Mouse (Mus musculus) frontal cortex, postnatal 36 days (tissue): ENCODE data around the gene Ergic1.
A peak's percentile ranks its signal among the peaks of the same experiment; 100 is the strongest.

Source experiments
- DNase-seq, 2 experiments: peaks; one replicate each; pipeline ENCODE4 v3.0.0; 2022; ENCODE audit warnings: low spot score in 2 of 2

Ergic1 gene

DNA sequence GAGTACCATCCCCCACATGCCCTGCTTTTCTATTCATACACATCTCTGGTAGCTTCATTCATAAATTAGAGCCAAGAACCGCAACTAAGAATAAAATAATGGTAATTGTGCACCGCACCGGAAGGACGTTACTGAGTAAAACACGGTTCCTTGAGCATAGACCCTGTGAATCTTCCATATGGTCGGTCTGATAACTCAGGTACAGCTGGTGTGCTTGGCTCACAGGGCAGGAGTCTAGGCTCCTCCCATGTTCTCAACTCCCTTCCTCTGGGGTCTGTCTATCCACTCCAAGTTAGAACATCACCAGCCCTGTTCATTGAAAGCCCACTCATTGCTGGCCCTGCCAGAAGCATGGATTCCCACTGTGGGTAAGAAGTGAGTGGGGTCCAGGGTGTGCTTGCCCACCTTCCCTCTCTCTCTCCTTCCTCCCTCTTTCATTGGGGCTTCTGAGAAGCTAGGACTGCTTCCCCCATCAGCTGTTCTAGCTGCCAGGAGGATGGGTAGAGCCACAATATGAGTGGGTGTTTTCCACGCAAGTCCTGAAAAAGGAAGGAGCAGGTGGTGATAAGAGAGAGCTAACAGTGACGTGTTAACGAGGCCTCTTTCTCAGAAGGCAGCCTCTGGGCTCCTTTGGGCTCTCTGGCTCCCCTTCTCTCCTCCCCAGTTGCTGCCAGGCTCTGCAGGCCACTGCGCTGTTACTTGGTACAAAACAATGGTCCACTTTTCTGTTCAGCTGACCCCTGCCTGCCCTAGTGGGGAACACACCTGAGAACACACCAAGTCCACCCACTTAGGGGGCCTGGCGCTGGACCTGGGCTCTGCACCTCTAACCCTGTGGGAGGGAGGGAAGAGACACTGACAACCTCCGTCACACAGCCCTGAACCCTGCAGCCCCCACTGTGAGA is 14.7 kb downstream of the Ergic1 start:
- peak in 1 of 2 experiments; percentile 72 for DNase-seq

DNA sequence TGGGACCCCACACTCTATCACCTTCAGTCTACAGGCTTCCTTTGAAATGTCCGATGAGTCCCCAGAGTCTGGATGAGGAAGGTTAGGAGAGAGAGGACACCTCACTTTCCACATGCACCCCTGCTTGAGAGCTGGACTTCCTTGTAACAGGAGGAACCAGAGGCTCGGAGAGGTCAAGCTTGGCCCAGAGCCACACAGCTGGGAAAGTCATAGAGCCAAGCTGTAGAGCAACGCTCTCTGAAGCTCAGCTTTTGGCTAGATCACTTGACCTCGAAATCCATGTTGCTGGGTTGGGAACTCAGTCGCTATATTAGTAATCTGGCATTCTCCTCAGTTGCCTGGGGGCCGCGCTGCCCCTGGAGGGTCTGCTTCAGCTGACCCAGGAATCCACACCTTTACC is 15.5 kb downstream of the Ergic1 start:
- DNase-seq: no peak

DNA sequence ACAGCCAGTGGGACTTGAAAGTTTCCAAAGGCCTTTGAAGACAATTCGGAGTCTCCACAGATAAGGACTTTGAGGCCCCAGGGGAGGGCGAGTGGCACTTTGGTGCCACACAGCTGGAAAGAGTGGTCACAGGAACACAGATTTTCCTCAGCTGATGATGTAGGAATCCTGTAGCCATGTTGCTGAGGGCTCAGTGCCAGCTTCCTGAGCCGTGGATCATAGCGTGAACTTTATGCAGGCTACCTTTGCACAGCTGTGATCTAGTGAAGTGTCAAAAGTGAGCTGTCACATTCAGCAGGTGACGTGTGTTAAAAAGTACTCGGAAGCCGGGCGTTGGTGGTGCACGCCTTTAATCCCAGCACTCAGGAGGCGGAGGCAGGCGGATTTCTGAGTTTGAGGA is 16.0 kb downstream of the Ergic1 start:
- DNase-seq: no peak

DNA sequence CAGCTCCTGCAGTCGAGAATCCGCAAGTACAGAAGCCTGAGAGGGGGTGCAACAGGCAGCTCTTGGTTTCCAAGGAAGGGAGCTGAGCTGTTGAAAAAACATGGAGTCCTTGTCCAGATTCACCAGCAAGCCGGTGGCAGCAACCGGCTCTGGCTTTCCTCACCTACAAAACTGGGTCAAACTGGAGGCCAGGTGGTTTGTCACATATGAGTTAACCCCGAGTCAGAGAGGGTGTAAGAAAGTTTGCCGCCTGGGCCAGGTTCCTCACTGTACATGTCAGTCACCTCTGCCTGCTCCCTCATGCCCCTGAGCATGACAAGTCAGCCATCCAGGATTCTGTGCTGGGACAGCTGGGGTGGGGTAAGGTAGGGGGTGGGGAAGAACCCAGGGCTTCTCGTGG is 16.9 kb downstream of the Ergic1 start:
- DNase-seq: no peak

DNA sequence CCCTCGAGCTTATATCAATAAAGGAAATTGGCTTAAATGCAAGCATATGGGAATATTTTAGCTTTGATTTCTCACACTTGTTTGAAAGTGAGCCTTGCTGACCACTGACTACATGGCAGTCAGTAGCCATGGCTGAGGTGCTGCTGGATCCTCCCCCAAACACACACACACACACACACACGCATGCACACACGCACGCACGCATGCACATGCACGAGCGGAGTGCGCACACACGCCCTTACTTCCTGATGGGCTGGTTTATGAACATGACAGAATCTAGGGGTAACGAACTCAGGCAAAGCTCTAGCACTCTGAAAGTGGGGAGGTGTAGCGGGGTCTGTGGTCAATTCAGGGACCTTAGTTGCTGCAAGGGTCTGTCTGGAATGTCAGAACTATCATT is 17.5 kb downstream of the Ergic1 start:
- DNase-seq: no peak

DNA sequence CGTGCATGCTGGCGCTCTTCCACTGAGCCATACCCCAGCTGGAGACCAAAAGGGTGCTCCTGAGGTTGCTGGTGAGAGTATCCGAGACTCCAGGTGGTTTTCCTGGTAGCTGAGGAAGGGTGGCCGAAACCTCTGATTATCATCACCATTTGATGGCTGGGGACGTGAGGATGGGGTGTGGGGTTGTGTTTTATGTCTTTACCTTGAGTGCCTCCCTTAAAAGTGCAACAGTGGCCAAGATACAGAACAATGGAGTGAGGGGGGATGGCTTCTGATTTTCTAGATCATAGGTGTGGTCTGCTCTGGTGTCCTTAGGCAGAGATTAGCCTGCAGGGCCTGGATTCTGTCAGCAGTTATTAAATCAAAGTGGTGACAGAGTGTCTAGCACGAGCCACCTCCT is 18.1 kb downstream of the Ergic1 start:
- no peak for DNase-seq

DNA sequence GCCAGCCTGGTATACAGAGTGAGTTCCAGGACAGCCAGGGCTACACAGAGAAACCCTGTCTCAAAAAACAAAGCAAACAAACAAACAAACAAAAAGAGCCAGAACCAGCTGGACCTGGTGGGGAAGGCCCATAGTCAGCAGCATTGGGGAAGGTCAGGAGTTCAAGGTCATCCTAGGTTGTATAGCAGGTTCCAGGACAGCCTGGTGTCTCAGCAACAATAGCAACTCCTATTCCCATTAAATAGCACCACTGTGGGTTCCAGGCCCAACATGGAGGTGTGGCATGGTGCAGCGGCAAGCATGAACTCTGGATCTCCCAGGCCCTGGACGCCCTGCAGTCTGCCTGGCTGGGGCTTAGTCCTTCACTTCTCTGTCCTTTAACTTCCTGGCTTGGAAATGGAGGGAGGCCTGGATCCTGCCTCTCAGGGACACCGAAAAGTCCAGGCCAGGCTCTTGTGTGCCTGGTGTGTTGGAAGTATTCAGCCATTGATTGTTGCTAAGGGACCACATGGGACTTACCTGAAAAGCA is 19.6 kb downstream of the Ergic1 start:
- DNase-seq: no peak

DNA sequence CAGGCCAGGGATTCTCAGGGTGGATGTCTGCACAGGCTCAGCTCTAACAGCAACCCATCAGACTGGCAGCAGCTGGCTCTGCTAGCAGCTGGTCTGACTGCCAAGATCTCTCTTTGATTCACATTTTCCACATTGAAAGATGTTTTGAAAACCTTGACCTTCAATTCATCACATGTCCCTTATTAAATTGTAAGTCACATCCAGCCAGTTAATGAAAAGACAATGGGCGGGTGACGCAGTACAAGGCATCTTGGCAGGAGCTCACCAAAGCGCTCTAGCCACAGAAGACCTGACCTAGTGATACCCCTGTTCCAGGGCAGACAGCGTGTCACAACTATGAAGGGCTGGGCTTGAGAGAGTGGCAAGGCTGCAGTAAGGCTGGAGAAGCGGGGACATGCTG is 21.0 kb downstream of the Ergic1 start:
- DNase-seq: no peak

DNA sequence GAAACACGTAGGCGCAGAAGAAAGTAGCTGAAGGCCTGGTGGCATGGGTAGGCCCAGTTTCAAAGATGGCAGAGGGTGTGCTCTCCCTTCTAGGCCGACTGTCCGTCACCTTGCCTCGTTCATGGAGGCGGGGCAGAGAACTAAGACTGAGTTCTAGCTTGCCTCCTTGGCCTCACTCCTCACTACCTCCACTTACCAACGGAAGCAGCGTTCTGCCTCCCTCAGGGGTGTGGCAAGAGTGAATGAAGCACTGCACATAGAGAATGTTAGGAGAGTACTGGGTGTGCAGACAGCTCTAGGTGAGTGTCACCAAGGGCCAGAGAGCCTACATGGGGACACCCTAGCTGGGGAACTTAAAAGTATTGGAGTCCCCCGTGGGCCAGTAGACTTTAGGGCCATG is 21.8 kb downstream of the Ergic1 start:
- DNase-seq: no peak

DNA sequence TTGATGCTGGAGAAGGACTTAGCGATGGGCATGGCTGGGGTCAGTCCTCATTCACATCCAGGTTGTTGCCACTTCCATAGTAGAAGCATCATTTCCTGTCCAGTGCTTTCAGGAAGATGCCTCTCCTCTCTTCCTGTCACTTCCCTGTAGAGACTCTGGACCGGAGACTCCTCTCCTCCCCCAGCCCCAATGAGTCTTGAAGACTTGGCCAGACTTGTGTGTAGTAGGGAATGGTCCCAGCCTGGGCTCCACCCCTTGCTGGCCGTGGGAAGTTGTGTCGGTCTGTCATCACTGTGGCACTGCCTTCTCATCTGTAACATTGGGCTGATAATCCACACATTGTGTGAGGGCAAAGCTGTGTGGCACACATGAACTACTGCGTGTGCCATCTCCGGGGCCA is 22.3 kb downstream of the Ergic1 start:
- DNase-seq: no peak

DNA sequence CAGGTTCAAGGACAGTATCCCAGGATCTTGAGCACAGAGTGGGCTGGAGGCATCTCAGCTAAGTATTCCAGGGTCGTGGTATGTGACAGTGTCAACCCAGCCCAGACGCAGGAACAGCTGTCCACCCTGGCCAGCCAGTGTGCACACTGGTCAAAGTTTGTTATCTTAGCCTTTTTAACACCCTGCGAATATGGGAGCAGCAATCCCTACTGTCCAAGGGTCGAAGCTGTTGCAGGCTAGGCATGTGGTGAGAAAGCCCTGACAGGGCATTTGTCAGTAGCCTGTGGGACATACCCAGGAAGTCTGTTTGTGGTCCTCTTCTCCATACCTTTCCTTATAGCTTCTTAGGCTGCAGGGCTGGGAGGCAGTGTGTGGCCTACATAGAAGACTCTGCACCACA is 22.8 kb downstream of the Ergic1 start:
- DNase-seq: no peak

DNA sequence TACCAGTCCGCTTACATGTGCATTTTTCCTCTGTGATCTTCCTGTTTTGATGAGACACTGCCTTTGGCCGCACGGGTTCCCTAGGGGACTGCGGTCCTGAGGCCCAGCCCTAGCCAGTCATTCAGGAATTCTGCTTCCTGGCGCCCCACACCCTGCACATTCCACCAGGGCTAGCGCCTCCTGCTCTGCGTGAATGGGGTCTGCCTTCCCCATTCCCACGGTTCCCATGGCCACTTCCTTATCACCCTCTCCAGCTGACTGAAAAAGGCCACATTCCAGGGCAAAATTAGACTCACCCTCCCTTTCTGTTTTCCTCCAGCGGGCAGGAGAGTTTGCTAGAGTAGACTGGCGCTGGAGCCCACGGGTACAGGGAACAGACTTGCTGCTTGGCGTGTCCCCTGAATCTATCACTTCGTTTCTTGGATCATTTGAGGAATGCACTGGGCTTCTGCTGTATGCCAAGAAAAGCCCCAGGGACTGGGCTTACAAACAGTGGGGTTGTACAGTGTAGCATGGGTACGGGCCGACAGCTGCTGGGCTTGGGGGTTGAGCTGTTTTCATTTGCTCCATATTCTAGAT is 23.4 kb downstream of the Ergic1 start:
- no peak for DNase-seq

DNA sequence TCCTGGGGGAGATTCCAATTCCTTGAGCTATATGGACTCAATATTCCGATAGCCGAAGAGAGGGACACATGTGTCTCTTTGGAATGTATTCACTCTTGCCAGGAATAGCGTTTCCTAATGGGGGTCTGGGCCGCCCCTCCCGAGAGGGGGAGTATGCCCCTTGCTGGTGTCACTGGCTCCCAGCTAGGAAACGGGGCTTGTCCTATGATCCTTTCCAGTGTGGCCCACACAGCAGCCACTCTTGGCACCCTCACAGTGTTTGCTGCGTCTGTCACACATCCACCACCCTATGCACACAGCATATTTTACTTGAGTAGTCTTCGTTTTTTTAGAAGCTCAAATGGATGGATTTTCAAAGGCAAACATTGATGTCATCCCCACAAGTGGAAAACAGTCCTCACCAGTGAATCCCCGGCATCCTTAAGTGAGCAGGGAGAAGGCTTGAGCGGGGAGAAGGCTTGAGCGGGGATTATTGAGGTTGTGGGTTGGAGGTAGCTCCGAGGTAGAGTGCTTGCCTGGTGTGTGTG is 26.7 kb downstream of the Ergic1 start:
- DNase-seq: no peak

DNA sequence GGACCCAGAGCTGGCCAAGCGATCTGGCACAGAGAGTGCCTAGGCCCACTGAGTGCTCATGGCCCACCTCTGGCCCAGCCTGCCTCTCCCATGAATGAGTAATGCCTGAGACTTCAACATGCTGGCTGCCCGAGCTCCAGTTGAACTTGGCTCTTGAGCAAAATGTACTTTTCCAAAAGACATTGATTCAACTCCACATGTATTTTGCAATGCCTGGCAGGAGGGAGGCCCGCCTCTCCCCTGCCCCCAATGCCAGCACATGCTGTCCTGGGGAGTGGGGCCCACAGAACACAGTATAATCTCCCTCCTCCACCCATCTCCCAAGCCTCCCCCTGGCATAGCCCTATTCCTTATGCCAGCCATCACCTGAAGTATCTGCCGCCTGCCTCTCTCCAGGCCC is 31.2 kb downstream of the Ergic1 start:
- no peak for DNase-seq

DNA sequence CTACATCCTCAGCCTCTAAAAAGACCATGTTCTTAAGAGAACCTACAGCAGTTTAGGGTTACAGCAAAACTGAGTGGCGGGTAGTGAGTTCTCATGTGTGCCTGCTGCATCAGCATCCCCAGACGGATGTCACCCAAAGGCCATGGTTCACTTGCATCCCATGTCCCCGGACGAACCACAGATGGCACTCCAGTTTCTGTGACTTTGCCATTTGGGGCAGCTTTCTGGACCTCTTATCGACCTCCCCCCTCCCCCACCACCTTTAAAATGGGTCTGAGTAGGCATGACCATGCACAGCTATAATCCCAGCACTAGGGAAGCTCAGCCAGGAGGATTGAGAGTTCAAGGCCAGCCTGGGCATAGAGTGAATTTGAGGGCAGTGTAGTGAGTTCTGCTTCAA is 31.9 kb downstream of the Ergic1 start:
- no peak for DNase-seq

DNA sequence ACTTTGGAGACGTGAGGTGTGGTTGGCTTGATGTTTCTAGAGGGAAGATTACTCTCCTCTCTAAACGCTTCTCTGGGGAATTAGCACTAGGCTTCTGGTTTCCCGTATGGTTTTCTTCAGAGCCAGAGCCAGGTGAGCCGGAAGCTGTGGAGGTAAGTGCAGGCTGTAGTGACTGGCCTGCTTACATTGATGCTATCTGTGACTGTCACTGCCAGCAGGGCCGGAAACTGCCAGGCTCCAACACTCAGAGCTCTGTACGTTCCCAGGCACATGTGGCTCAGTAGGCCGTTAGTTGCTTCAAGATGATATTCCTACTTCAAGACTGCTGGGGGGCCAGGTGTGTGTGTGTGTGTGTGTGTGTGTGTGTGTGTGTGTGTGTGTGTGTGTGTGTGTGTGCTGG is 32.9 kb downstream of the Ergic1 start:
- DNase-seq: no peak

DNA sequence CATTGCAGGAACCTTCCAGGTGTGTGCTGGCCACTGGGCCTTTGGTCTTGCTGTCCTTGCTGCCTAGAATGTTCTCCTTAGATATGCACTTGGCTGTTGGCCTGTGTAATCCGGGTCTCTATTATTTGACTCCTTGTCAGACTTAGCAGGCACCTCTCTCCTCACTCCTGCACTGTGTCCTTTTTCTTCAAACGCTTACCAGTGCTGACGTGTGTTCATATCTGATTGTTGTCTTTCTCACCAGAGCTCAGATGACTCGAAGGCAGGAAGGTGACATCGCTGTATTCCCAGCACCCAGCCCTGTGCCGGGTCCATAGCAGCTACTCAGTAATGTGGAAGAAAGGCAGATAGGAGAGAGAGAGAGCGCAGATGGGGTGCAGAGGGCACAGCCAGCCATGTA is 33.7 kb downstream of the Ergic1 start:
- DNase-seq: no peak

DNA sequence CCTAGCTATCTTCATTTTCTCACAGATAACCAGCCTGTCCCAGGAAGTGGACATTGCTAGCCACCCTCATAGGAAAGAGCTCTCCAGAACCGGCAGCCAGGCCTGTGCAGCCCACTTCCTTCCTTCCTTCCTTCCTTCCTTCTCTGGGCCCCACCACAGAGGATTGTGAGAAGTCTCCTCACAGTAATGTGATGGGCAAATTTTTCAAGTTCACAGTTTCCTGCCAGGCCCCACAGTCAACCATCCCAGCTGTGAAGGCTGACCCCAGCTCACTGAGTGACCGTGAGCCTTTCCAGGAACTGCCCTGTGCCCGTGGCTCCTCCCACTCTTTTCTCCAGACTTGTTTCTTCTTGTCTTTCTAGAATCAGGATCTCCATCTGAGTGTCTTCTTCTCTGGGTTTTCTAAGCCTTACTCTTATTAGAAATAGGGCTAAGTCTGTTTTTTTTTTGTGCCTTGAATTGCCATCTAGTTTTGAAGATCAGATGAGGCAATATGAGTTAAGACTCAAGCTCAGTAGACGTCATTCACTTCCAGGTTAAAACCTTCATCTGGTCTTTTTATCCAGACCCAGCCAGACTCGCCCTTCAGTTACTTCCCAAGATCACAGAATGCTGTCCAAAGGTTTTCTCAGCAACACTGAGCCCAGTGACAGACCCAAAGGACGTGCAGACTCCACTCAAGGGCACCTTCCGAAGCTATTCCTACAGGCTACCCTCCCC is 34.3 kb downstream of the Ergic1 start:
- DNase-seq: no peak

DNA sequence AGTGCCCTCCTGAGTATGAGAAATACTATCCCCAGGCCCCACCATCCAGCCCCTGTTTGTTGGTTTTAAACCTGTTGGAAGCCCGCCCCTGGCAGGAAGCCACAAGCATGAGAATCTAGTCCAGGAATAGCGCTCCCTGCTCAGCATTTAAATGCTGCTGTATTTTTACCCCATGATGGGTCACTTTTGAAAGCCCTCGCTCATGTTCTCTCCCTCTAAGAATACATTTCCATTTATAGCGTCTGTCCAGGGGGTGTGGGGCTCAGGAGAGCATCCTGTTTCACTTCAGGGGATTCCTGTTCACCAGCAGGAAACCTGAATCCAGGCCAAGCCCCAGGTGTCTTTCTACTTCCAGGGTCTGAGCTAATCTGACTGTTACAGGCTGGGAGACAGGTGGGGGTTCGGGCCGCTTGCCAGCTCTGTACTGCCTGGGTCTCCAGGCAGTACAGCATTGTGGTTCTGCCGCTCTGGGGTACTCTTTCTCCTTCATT is 34.9 kb downstream of the Ergic1 start:
- peak in 1 of 2 experiments; percentile 83 for DNase-seq

DNA sequence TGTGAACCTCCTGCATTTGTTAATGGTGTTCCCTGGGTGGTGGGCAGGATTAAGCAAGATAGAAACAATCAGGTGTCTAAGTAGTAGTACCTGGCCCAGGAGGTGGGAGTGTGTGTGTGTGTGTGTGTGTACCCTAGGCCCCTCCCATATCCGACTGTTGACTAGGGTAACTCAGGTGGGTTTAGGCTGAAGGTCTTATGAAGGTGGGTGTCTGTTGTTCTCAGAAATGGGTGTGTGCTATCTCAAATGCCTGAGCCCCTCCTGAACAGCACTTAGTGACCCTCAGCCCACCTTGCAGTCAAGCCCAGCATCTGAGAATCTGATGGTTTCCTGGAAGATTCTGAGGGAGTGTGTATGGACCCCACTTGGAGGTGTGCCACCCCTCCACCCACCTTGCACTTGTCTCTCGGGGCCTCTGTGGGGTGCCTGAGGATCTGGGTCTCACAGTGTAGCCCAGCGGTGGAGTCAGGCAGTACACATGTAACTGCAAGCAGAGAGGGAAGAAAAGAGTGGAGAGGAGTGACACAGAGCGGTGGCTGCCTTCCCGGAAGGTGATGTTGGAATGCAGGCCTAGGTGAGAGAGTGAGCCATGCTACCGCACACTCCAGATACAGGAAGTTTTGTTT is 35.7 kb downstream of the Ergic1 start:
- no peak for DNase-seq

DNA sequence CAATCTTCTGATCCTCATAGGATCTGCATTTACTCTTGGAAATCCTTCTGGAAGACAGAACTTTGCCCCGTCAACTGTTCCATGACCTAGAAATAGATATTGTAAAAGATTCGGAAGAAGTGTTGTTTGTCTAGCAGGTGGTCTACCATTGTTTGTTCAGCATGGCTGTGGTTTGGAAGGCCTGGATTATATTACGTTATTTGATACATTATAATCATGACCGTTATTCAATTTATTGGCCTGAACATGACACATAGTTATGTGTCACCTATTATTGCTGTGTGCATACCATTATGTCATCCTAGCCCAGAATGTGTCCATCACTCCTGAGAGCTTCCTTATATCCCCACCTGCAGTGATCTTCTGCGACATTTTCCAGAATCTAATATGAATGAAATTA is 37.6 kb downstream of the Ergic1 start:
- DNase-seq: no peak
